Mouse (Mus musculus) testis, adult 2 months (tissue): ENCODE results near the gene Pskh1. TPM values are rescaled to one million over a fixed set of nuclear protein-coding genes. Genes with fewer than 3 reads are reported as not detected.

ENCODE experiments used
- H3K27ac ChIP-seq: fragments of 200-500 bp; 2 replicates; pipeline ENCODE4 v1.5.1; 2012; ENCODE audit warnings: low read depth, low read length; ENCODE audit not compliant: control insufficient read depth, insufficient read depth
- H3K27me3 ChIP-seq: fragments of 200-500 bp; 2 replicates; pipeline ENCODE4 v1.6.1; 2012; ENCODE audit warnings: mild to moderate bottlenecking, low read length, moderate library complexity; ENCODE audit not compliant: control insufficient read depth, insufficient read depth
- H3K36me3 ChIP-seq: fragments of 200-500 bp; 2 replicates; pipeline ENCODE4 v1.6.1; 2012; ENCODE audit warnings: mild to moderate bottlenecking, low read length; ENCODE audit not compliant: control insufficient read depth, insufficient read depth
- H3K4me1 ChIP-seq: fragments of 200-500 bp; 2 replicates; pipeline ENCODE4 v1.6.1; 2012; ENCODE audit warnings: low read length; ENCODE audit not compliant: control insufficient read depth, insufficient read depth
- H3K4me3 ChIP-seq: fragments of 200-500 bp; 2 replicates; pipeline ENCODE4 v1.5.1; 2012; ENCODE audit warnings: low read depth, mild to moderate bottlenecking, low read length, moderate library complexity, mixed read lengths; ENCODE audit not compliant: control insufficient read depth
- CTCF ChIP-seq: fragments of 200-500 bp; IDR thresholded peaks from 2 replicates; pipeline ENCODE4 v1.5.1; 2012; ENCODE audit warnings: low read depth, mild to moderate bottlenecking, inconsistent platforms, low read length, moderate library complexity; ENCODE audit not compliant: control insufficient read depth, insufficient read depth, insufficient replicate concordance
- POLR2A ChIP-seq: fragments of 200-500 bp; IDR thresholded peaks from 2 replicates; pipeline ENCODE4 v1.6.1; 2012; ENCODE audit warnings: low read depth, mild to moderate bottlenecking, inconsistent platforms, low read length, moderate library complexity; ENCODE audit not compliant: control insufficient read depth
- polyA plus RNA-seq: library from polyadenylated mRNA; depleted of rRNA; stranded (reverse); fragments of >200 nt; gene quantifications from 2 replicates; pipeline ENCODE4 v1.2.3, GENCODE M21; 2012; rRNA removed

The Pskh1 gene
- polyA plus RNA-seq: 16.7 and 19.4 TPM in 2 replicates

- Histone ChIP-seq H3K27ac (peak within 1 kb of the TSS; percentile 84), H3K4me3 (peak within 1 kb of the TSS; percentile 86), H3K27me3 (no peaks in the 10 kb centered on the region), H3K4me1 (peaks cover 4% of the 10 kb centered on the region; the same call in 1 of the 2 replicates), H3K36me3 (no peaks in the 10 kb centered on the region)
- no peak for TF ChIP-seq CTCF
- peak; percentile 83 for TF ChIP-seq POLR2A
Observed at GRCm38 (mm10) chr8:105900180-105900940, at the start of gene Pskh1. Gene Pskh1, plus strand, starts transcription at chr8:105900441.

GRCm38 (mm10) chr8:105850611-105851010 is 49.6 kb upstream of the Pskh1 start:
- Histone ChIP-seq H3K27ac (no peak overlapping the region), H3K27me3 (no peaks in the 10 kb centered on the region), H3K4me1 (peaks cover 6% of the 10 kb centered on the region), H3K36me3 (no peaks in the 10 kb centered on the region), H3K4me3 (no peak overlapping the region)
- TF ChIP-seq POLR2A (no peak), CTCF (no peak)

- TF ChIP-seq POLR2A: peak; percentile 96
- no peak for TF ChIP-seq CTCF
- Histone ChIP-seq H3K4me1 (peaks cover 12% of the 10 kb centered on the region), H3K36me3 (no peaks in the 10 kb centered on the region), H3K27ac (peak overlapping the region; percentile 94), H3K27me3 (no peaks in the 10 kb centered on the region), H3K4me3 (peak overlapping the region; percentile 99)
Observed at GRCm38 (mm10) chr8:105851651-105852143, 48.5 kb upstream of the Pskh1 start.

- TF ChIP-seq CTCF (no peak), POLR2A (no peak)
- H3K27me3 ChIP-seq: no peaks in the 10 kb centered on the region
- H3K4me1 ChIP-seq: peaks cover 12% of the 10 kb centered on the region
- no peaks in the 10 kb centered on the region for H3K36me3 ChIP-seq
- H3K27ac ChIP-seq: no peak overlapping the region
- H3K4me3 ChIP-seq: peak overlapping the region; percentile 99
Observed at GRCm38 (mm10) chr8:105852146-105852729, 48.0 kb upstream of the Pskh1 start.

GRCm38 (mm10) chr8:105853178-105853577 is 47.1 kb upstream of the Pskh1 start, which contains the start of gene Cenpt:
Gene Cenpt, minus strand, starts transcription at chr8:105853278.
- Histone ChIP-seq H3K4me3 (peak within 1 kb of the TSS; percentile 55), H3K27ac (no peak within 1 kb of the TSS)

GRCm38 (mm10) chr8:105854303-105854702 is 45.9 kb upstream of the Pskh1 start:
- Histone ChIP-seq H3K27me3 (no peaks in the 10 kb centered on the region), H3K36me3 (no peaks in the 10 kb centered on the region), H3K4me1 (peaks cover 12% of the 10 kb centered on the region), H3K27ac (no peak overlapping the region), H3K4me3 (no peak overlapping the region)
- no peak for TF ChIP-seq POLR2A
- peak; percentile 23; the same call in 1 of the 2 replicates for TF ChIP-seq CTCF

More at GRCm38 (mm10) chr8:105853178-105853577, 47.1 kb upstream of the Pskh1 start, which contains the start of gene Cenpt:
- H3K36me3 ChIP-seq: no peaks in the 10 kb centered on the region
- H3K27me3 ChIP-seq: no peaks in the 10 kb centered on the region
- H3K4me1 ChIP-seq: peaks cover 12% of the 10 kb centered on the region
- no peak for TF ChIP-seq POLR2A
- TF ChIP-seq CTCF: no peak

GRCm38 (mm10) chr8:105854715-105855216 is 45.5 kb upstream of the Pskh1 start, which contains the start of gene Thap11:
Gene Thap11, plus strand, starts transcription at chr8:105855132.
- Histone ChIP-seq H3K36me3 (no peaks in the 10 kb centered on the region), H3K27me3 (no peaks in the 10 kb centered on the region), H3K4me3 (peak within 1 kb of the TSS; percentile 94), H3K27ac (peak within 1 kb of the TSS; percentile 92), H3K4me1 (peaks cover 12% of the 10 kb centered on the region)
- TF ChIP-seq POLR2A (peak; percentile 16; the same call in 1 of the 2 replicates), CTCF (peak; percentile 96; the same call in 1 of the 2 replicates)
